Mouse (Mus musculus) CD8-positive naive resting alpha-beta T cell, adult 2 months (primary cell): ENCODE data around the gene Zfp94.
A peak's percentile ranks its signal among the peaks of the same experiment; 100 is the strongest.

Source experiments
- DNase-seq, 2 experiments: peaks; one replicate each; pipeline ENCODE4 v3.0.0; 2022; ENCODE audit warnings: low read depth in 2 of 2, low spot score in 2 of 2

The Zfp94 gene

DNA sequence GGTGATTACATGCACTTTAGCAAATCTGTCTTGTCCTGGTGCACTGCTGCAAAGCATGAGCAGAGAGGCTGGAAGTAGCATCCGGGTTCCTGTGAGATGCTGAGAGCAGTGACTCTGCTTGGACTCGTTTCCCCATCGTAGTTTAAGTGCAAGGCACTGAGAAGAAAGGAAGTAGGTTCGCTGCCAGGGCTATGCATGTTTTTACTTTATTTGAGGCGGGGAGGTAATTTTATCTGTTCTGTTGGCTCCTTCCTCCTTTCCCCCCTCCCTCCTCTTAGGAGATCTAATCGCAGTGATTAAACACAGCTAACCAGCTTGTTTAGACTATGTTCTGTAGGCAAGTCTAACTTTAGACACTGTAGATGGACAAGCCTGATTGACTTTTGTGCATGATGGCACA, 2.5 kb upstream of the Zfp94 start:
- no peak for DNase-seq

DNA sequence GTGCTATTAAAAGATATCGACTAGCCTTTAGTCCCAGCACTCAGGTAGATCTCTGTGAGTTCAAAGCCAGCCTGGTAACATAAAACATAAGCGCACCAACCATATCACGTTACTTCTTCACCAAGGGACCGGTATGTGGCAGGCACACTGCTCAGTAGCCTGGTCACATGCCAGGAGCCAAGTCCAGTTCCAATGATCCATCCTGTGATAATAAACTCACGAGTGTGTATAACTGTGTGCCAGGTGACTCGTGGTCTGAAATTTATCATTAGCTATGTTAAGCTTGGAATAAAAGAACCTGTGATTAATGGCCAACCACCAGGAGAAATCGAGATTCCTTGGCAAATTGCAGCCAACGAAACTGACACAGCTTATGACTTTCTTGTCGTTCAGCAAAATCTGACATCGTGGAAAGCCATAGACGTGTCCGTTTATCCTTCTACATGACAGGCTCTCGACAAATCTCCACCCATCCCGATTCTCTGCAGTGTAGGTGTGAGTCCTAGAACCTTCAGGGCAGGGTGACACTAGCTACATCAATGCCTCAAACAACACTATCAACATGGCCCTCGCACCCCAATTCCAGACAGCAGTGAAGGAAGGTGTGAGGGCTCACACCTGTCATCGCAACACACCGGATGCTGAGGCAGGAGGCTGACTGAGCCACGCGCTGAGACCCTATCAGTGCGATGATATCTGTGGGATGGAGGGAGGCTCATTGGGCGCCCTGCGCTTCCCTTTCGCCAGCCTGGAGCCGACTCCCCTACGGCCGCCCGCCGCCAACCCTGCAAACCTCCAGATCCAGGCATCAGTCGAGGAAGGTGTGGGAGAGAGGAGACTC, 520 bp downstream of the Zfp94 start:
- DNase-seq: no peak

DNA sequence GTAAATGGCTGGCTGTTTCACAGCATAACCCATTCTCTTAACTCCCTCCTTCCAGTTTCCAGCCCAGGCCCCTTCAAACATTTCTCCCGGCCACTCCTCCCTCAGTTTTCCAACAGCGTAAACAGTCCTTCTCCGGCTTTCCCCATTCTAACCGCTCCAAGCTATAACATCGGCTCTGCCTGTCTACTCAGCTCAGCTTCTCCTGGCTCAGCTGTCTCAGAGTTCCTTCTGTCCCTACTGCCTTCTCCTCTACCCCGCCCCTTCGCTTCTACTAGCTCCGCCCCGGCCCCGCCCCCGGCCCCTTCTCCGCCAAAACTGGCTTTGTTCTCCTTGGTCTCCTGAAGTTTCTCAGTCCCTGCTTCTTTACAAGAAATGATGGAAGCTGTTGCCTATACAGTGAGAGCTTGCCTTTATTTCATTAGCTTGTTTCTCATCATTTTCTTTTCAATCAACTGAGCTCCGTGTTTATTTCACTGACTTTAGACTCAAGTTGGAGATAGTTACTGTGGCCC, 15.6 kb downstream of the Zfp94 start, which contains the start of gene Zfp61:
Gene Zfp61 (minus strand): TSS at position 462 of the 512 bp plus-strand sequence.
- DNase-seq: no peak

GRCm38 (mm10) chr7:24299823-24300481, 16.5 kb downstream of the Zfp94 start:
- DNase-seq: no peak

GRCm38 (mm10) chr7:24298973-24299708, 17.3 kb downstream of the Zfp94 start:
- peak; percentile 52 to 67 for DNase-seq

GRCm38 (mm10) chr7:24298635-24298972, 17.9 kb downstream of the Zfp94 start:
- DNase-seq: no peak

DNA sequence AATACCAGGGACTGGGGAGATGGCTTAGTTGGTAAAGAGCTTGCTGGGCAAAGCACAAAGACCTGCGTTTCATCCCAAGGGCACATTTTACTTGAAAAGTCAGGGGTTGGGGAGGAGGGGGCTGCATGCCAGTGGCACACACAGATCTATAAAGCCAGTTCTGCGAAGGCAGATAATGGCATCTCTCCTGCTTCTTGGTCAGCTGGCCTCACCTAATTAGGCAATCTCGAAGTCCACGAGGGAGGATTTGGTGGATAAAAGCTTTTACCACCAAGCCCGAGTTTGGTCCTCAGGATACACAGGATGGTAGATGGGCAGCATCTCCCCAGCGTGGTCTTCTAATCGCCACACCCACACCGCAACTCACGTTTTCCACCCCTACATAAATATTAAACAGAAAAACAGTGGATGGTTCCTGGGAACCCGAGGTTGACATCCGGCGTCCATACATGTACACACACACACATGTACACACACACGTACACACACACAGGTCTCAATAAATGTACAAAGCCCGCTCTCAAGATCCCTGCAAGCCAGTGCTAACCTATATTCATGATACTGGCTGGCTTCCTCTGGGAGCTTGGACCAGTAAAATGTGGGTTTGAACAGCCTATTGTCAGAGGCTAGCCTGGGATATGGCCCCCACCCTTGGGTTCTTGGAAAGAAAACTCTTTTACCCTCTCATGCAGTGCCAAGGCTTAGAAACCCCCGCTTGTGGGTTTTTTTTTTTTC, 18.9 kb downstream of the Zfp94 start:
- no peak for DNase-seq

DNA sequence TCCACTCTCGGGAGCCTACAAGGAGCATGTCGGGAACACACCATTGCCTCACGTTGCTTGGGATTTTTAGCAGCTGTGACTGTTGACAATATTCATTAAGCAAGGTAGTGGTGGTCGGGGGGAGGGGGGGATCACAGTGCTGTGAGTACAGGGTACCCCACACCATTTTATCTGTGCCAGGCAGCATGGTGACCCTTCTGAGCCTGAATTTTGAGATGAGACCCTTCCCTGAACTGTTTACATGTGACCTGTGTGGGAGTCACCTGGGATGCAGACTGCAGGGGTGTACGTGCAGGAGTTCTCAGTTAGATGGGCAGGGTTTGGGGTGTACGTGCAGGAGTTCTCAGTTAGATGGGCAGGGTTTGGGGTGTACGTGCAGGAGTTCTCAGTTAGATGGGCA, 20.1 kb downstream of the Zfp94 start:
- DNase-seq: no peak

GRCm38 (mm10) chr7:24295376-24295775, 21.1 kb downstream of the Zfp94 start:
- no peak for DNase-seq

- no peak for DNase-seq
These were observed 21.7 kb downstream of the Zfp94 start for GRCm38 (mm10) chr7:24294763-24295162.

GRCm38 (mm10) chr7:24293061-24293851, 23.2 kb downstream of the Zfp94 start:
- DNase-seq: no peak

GRCm38 (mm10) chr7:24291387-24292090, 24.9 kb downstream of the Zfp94 start:
- DNase-seq: no peak

DNA sequence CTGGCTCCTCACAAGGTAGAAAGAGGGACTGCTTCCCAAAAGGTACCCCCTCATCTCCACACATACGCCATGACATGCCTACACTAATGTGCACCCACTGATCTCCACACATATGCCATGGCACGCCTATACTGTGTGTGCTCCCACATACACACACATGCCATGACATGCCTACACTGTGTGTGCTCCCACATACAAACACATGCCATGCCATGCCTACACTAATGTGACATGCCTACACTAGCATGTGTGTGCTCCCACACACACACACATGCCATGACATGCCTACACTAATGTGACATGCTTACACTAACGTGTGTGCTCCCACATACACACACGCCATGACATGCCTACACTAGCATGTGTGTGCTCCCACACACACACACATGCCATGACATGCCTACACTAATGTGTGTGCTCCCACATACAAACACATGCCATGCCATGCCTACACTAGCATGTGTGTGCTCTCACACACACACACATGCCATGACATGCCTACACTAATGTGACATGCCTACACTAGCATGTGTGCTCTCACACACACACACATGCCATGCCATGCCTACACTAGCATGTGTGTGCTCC, 26.3 kb downstream of the Zfp94 start:
- no peak for DNase-seq

- DNase-seq: no peak
These were observed 28.0 kb downstream of the Zfp94 start for GRCm38 (mm10) chr7:24288512-24288911.

- no peak for DNase-seq
These were observed 28.8 kb downstream of the Zfp94 start for GRCm38 (mm10) chr7:24287670-24288069.

- DNase-seq: no peak
These were observed 29.6 kb downstream of the Zfp94 start for GRCm38 (mm10) chr7:24286916-24287315.

GRCm38 (mm10) chr7:24286090-24286489, 30.4 kb downstream of the Zfp94 start:
- DNase-seq: no peak

GRCm38 (mm10) chr7:24280858-24281145, 35.7 kb downstream of the Zfp94 start:
- DNase-seq: no peak

DNA sequence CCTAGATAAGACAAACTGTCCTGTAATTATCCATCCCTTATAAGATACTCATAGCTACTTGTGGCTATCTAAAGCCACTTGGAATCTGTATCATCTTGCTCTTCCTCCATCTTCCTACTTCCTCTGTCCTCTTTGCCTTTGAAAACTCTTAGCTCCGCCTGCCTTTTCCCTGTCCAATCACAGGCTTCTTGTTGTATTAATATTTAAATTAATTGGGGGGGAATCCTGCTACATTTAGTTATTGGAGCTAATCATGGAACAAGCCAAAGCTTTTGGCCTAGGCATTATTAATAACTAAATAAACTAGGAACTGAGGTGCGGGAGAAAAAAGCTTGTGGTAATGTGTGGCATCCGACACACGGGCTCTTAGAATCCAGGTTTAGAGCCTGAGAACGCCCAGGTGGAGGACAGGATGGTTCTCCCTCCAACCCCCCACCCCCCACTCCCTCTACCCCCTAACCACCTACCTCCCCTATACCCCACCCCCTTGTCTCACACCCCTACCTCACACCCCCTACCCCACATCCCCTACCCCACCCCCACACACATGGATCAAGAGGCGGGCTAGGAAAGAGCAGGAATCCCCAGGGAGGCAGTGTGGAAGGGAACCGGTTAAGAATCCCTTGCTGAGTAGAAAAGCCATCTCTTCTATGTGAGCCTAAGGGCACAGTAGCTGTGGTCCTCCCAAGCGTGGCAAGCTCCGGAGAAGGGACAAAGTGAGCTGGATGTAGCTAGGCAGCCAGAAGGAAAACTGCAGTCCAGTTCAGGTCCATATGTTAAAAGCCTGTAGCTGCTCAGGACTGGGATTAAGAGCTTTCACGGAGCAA, 36.2 kb downstream of the Zfp94 start:
- no peak for DNase-seq
